Mouse (Mus musculus) kidney, adult 2 months (tissue): ENCODE results near the gene Rhoj.

ENCODE experiments used
- CTCF ChIP-seq: fragments of 200-500 bp; conservative IDR thresholded peaks from 2 replicates; pipeline ENCODE4 v1.5.1; 2011; ENCODE audit warnings: low read depth, mild to moderate bottlenecking, control low read depth, low read length, moderate library complexity, mixed read lengths; ENCODE audit not compliant: insufficient read depth, insufficient read length
- POLR2A ChIP-seq: fragments of 200-500 bp; IDR thresholded peaks from one replicate; pipeline ENCODE4 v1.6.1; 2011; ENCODE audit warnings: low read depth, low read length, control low read depth

DNA sequence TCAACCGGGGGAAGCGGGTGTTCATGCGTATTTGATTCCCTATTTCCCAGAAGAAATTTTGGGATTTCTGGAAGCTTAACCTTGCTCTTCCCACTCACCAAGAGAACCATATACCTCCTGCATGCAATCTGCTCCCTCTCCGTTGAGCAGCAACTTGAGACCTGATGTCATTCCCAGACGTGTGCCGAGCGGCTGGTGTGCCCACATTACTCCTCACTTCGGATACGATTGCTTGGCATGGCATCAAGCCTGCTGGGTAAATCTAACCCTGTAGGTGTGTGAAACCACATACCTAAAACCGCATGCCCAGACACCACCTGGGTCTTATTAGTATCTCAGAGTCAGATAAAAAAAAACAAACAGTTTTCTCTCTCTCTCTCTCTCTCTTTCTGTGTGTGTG, 66.3 kb downstream of the Rhoj start:
- TF ChIP-seq CTCF (no peak), POLR2A (no peak)
